Mouse (Mus musculus) midbrain, embryonic 16.5 days (tissue): ENCODE measurements around the gene Fosb. TPM values are rescaled to one million over a fixed set of nuclear protein-coding genes. Genes with fewer than 3 reads are reported as not detected.

ENCODE experiments used
- ATAC-seq: fragments of 200-750 bp; cut with Nextera tagmentation; 2 replicates; pipeline ENCODE4 v1.8.0; 2017; ENCODE audit warnings: moderate TSS enrichment
- H3K27ac ChIP-seq: fragments of 300-500 bp; sonication (generic); 2 replicates; pipeline ENCODE4 v1.5.1; 2014; ENCODE audit warnings: mild to moderate bottlenecking, low read length, mixed read lengths
- H3K27me3 ChIP-seq: fragments of 300-500 bp; sonication (generic); 2 replicates; pipeline ENCODE4 v1.6.1; 2014; ENCODE audit warnings: low read depth, low read length, mixed read lengths; ENCODE audit not compliant: control insufficient read depth, insufficient read depth
- H3K36me3 ChIP-seq: fragments of 300-500 bp; sonication (generic); 2 replicates; pipeline ENCODE4 v1.6.1; 2014; ENCODE audit warnings: mild to moderate bottlenecking, low read length, moderate library complexity, mixed read lengths; ENCODE audit not compliant: control insufficient read depth, insufficient read depth
- H3K4me1 ChIP-seq: fragments of 300-500 bp; sonication (generic); 2 replicates; pipeline ENCODE4 v1.6.1; 2014; ENCODE audit warnings: mild to moderate bottlenecking, low read length, mixed read lengths; ENCODE audit not compliant: control insufficient read depth, insufficient read depth
- H3K4me2 ChIP-seq: fragments of 300-500 bp; sonication (generic); 2 replicates; pipeline ENCODE4 v1.6.1; 2014; ENCODE audit warnings: mild to moderate bottlenecking, low read length, mixed read lengths
- H3K4me3 ChIP-seq: fragments of 300-500 bp; sonication (generic); 2 replicates; pipeline ENCODE4 v1.5.1; 2014; ENCODE audit warnings: low read depth, mild to moderate bottlenecking, low read length, moderate library complexity, mixed read lengths
- H3K9ac ChIP-seq: fragments of 300-500 bp; sonication (generic); 2 replicates; pipeline ENCODE4 v1.6.1; 2014; ENCODE audit warnings: low read depth, low read length, mixed read lengths
- H3K9me3 ChIP-seq: fragments of 300-500 bp; sonication (generic); replicated peaks from 2 replicates; pipeline ENCODE4 v1.6.1; 2014; ENCODE audit warnings: mild to moderate bottlenecking, low read length, mixed read lengths; ENCODE audit not compliant: control insufficient read depth, poor library complexity, severe bottlenecking
- WGBS: fragments of 180-500 bp; shearing (Covaris S2); extraction: QIAGEN DNeasy Blood & Tissue Kit; methylation state at CpG from one replicate; pipeline ENCODE4 v1.1.7; 2014; 5-methylcytosine and 5-hydroxymethylcytosine counted together
- polyA plus RNA-seq: library from polyadenylated mRNA; unstranded; fragments of >200 nt; fragmentation: Nextera tagmentation; extraction: Ambion mirVana; gene quantifications from 2 replicates; pipeline ENCODE4 v1.2.1, GENCODE M21; 2015

The Fosb gene
- polyA plus RNA-seq, 1 experiment from 2014 or later: 0.06 TPM

- Histone ChIP-seq H3K4me2 (no peak overlapping the region), H3K27me3 (peaks cover 9% of the 10 kb centered on the region), H3K4me3 (no peak overlapping the region), H3K9ac (no peak overlapping the region), H3K36me3 (no peaks in the 10 kb centered on the region), H3K9me3 (no peaks in the 10 kb centered on the region), H3K4me1 (peaks cover 19% of the 10 kb centered on the region), H3K27ac (no peak overlapping the region)
- no peak for ATAC-seq
- WGBS: 69% methylated on average over 10 of the region's 10 CpGs
Observed at GRCm38 (mm10) chr7:19337122-19337521, 27.3 kb upstream of the Fosb start.

GRCm38 (mm10) chr7:19335583-19335982 lies 25.7 kb upstream of the Fosb start:
- Histone ChIP-seq H3K4me1 (peaks cover 14% of the 10 kb centered on the region), H3K36me3 (no peaks in the 10 kb centered on the region), H3K9ac (no peak overlapping the region), H3K27ac (no peak overlapping the region), H3K4me3 (no peak overlapping the region), H3K27me3 (no peaks in the 10 kb centered on the region), H3K4me2 (no peak overlapping the region), H3K9me3 (no peaks in the 10 kb centered on the region)
- WGBS: 45% methylated on average over 3 of the region's 3 CpGs
- ATAC-seq: no peak

DNA sequence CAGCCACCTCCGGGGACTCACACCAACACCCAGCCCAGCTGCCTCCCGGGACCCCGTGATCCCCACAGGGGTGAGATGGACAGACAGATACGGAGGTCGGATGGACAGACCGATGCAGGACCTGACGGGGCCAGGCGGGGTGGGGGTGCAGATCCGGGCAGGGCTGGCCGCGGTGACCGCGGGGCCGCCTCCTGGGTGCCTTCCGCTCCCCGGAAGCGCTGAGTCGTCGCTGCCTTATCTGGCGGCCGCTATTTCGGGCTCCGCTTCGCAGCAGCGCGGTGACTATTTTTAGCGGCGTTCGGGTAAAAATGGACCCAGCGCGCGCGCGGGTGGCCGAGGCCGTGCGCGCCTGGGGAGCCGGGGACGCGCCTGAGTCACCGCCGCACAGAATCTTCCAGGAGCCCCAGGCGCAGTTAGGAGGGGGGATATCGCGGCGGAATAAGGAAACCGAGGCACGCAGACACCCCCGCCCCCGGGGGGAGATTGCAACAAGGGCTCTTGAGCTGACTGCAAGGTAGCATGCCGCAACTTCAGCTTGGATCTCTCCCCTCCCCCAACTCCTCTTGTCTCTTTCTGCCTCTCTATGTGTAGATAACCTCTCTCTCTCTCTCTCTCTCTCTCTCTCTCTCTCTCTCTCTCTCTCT lies 23.0 kb upstream of the Fosb start:
- Histone ChIP-seq H3K4me1 (peaks cover 14% of the 10 kb centered on the region), H3K4me2 (peak overlapping the region; percentile 92), H3K9me3 (no peaks in the 10 kb centered on the region), H3K27ac (peak overlapping the region; percentile 83), H3K36me3 (no peaks in the 10 kb centered on the region), H3K9ac (peak overlapping the region; percentile 97), H3K4me3 (peak overlapping the region; percentile 75), H3K27me3 (no peaks in the 10 kb centered on the region)
- peak; percentile 61 for ATAC-seq
- WGBS: under 1% methylated on average over 52 of the region's 52 CpGs

DNA sequence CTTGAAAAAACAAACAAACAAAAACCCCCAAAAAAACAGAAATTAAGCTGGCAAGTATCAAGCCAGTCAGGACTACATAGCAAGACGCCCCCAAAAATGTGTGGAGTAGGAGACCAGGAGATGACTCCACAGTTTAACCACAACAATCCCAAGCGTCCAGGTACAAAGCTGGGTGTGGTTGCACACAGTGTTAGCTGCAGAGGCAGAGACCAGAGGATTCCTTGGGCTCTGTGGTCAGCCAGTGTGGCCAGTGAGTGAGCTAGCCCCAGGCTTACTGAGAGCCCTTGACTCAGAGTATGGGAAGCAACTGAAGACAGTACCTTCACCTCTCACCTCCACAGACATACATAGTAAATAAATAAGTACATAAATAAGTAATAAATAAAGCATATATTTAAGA lies 22.1 kb upstream of the Fosb start:
- Histone ChIP-seq H3K9me3 (no peaks in the 10 kb centered on the region), H3K4me1 (peaks cover 21% of the 10 kb centered on the region), H3K4me2 (no peak overlapping the region), H3K36me3 (no peaks in the 10 kb centered on the region), H3K27ac (no peak overlapping the region), H3K9ac (no peak overlapping the region), H3K4me3 (no peak overlapping the region), H3K27me3 (no peaks in the 10 kb centered on the region)
- WGBS: 73% methylated on average over 2 of the region's 2 CpGs
- 0 out of 2 replicates have a peak, but pooled peaks have one; percentile 6 for ATAC-seq

DNA sequence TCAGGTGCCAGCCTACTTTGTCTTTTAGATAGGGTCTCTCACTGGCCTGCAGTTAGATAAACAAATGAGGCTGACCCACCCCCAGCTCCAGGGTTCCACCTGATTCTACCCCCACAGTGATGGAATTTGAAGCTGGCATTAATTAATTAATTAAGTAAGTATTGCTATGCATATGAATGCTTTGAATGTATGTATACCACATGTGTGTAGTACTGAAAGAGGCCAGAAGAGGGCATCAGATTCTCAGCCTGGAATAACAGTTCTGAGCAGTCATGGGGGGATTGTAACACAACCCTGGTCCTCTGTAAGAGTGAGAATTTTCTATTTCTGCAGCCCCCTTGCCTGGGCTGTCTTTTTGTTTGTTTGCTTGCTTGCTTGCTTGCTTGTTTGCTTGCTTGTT lies 18.6 kb upstream of the Fosb start:
- Histone ChIP-seq H3K4me1 (peaks cover 25% of the 10 kb centered on the region), H3K36me3 (no peaks in the 10 kb centered on the region), H3K27ac (no peak overlapping the region), H3K4me2 (no peak overlapping the region), H3K27me3 (no peaks in the 10 kb centered on the region), H3K9me3 (no peaks in the 10 kb centered on the region), H3K9ac (no peak overlapping the region), H3K4me3 (no peak overlapping the region)
- no peak for ATAC-seq

DNA sequence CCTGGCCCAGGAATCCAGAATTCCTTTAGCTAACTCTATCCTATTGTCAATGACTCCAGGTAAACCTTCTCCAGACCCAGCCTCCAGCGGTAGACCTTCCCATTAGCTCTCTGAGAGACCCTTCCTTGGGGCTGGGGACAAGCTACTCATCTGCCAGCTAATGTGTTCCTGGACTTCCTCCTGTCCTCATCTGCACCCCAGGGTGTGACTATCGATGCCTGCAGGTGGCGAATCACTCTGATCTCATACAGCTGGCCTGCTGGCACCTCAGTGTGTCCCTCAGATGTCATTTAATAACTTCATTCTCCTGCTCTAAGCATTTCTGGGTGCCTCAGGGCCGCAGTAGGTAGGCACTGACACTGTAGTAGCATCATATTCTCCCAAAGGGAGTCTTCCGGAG lies 17.9 kb upstream of the Fosb start:
- Histone ChIP-seq H3K27ac (no peak overlapping the region), H3K4me3 (no peak overlapping the region), H3K4me2 (no peak overlapping the region; the same call in 1 of the 2 replicates), H3K27me3 (no peaks in the 10 kb centered on the region), H3K9ac (no peak overlapping the region), H3K9me3 (no peaks in the 10 kb centered on the region), H3K4me1 (peaks cover 23% of the 10 kb centered on the region), H3K36me3 (no peaks in the 10 kb centered on the region)
- no peak for ATAC-seq
- 78% methylated on average over 5 of the region's 5 CpGs for WGBS

- Histone ChIP-seq H3K27me3 (no peaks in the 10 kb centered on the region), H3K9ac (peak overlapping the region; percentile 56), H3K4me2 (peak overlapping the region; percentile 80), H3K4me3 (peak overlapping the region; percentile 45), H3K4me1 (peaks cover 19% of the 10 kb centered on the region), H3K36me3 (no peaks in the 10 kb centered on the region), H3K9me3 (no peaks in the 10 kb centered on the region), H3K27ac (peak overlapping the region; percentile 14; the same call in 1 of the 2 replicates)
- under 1% methylated on average over 22 of the region's 22 CpGs for WGBS
- ATAC-seq: 0 out of 2 replicates have a peak, but pooled peaks have one; percentile 18
Observed at GRCm38 (mm10) chr7:19327128-19327527, 17.3 kb upstream of the Fosb start.

- WGBS: 1% methylated on average over 19 of the region's 20 CpGs
- no peaks in the 10 kb centered on the region for H3K9me3 ChIP-seq
- H3K9ac ChIP-seq: no peak overlapping the region
- peak overlapping the region; percentile 14; the same call in 1 of the 2 replicates for H3K27ac ChIP-seq
- no peaks in the 10 kb centered on the region for H3K36me3 ChIP-seq
- no peaks in the 10 kb centered on the region for H3K27me3 ChIP-seq
- H3K4me1 ChIP-seq: peaks cover 15% of the 10 kb centered on the region
- peak; percentile 29 for ATAC-seq
- peak overlapping the region; percentile 45 for H3K4me3 ChIP-seq
- peak overlapping the region; percentile 80 for H3K4me2 ChIP-seq
Observed at GRCm38 (mm10) chr7:19326359-19326758, 16.5 kb upstream of the Fosb start.

DNA sequence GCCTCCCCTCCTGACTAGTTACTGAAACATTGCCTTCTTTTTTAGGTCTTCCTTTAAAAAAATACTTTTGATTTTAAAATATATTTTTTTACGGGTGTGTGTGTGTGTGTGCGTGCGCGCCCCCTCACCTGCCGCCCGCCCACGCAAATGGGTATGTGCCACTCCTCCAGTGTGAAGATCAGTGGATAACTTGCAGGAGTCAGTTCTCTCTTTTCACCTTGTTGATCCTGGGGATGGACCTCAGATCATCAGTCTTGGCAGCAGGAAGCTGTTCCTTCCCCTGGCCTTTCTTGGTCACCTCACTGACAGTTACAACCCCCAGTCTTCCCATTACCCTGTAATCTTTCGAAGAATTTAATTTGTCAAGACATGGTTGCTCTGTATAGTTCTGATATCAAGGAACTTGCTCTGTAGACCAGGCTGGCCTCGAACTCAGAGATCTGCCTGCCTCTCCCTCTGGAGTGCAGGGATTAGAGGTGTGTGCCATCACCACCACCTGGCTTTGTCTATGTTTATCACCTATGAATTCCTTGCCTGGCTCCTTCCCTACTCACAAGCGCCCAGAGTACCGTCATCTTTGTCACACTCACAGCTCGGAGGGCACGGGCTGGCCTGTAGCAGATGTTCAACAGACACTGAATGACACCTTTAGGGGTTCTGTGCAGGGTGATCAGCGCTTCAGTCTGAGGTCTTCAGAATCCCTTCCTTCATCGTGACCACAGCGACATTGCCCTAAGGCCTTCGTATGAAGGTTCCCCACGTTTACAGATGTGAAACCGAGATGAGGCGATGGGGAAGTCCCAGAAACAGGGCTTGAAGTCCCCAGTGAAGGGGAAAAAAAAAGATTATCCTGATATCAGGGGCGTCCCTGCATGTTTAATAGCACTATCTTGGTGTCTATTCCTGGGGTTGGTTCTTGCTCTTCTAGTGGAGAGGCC lies 15.7 kb upstream of the Fosb start:
- no peak overlapping the region for H3K4me3 ChIP-seq
- no peaks in the 10 kb centered on the region for H3K9me3 ChIP-seq
- no peak overlapping the region for H3K4me2 ChIP-seq
- no peak overlapping the region for H3K27ac ChIP-seq
- H3K9ac ChIP-seq: no peak overlapping the region
- ATAC-seq: no peak
- no peaks in the 10 kb centered on the region for H3K36me3 ChIP-seq
- 77% methylated on average over 21 of the region's 21 CpGs for WGBS
- H3K27me3 ChIP-seq: no peaks in the 10 kb centered on the region
- peaks cover 20% of the 10 kb centered on the region for H3K4me1 ChIP-seq
